Mouse (Mus musculus): ENCODE results near the gene Olfr460. TPM values are rescaled to one million over a fixed set of nuclear protein-coding genes. Genes with fewer than 3 reads are reported as not detected.

The Olfr460 gene
- polyA plus RNA-seq (2014; fragmentation: Nextera tagmentation; extraction: Ambion mirVana), result not detected in 2 replicates

- ATAC-seq (ENCODE audit: insufficient number of reproducible peaks, insufficient read depth, low FRiP score, low read depth), result no peak
- Histone ChIP-seq H3K4me3 (ENCODE audit: control insufficient read depth in 1 of 2, insufficient read depth in 1 of 2, low read depth in 1 of 2, low read length in 2 of 2) (no peak within 1 kb of the TSS), H3K4me1 (ENCODE audit: control insufficient read depth in 2 of 2, insufficient read depth in 2 of 2, low read length in 2 of 2) (no peaks in the 10 kb centered on the region), H3K27me3 (ENCODE audit: control insufficient read depth, insufficient read depth, low read length) (no peaks in the 10 kb centered on the region), H3K9me3 (ENCODE audit: control insufficient read depth, low read length) (no peaks in the 10 kb centered on the region), H3K4me2 (ENCODE audit: low read length) (no peak within 1 kb of the TSS), H3K27ac (replicated peaks in 1 of 2; ENCODE audit: control insufficient read depth in 1 of 2, insufficient read depth in 1 of 2, low read depth in 2 of 2, low read length in 2 of 2) (no peak within 1 kb of the TSS), H3K36me3 (ENCODE audit: control insufficient read depth, insufficient read depth, low read length) (no peaks in the 10 kb centered on the region), H3K9ac (ENCODE audit: low read length) (no peak within 1 kb of the TSS)
- WGBS, result 74% methylated on average over 3 of the region's 3 CpGs
Measured at GRCm38 (mm10) chr6:40569187-40569586, at the start of gene Olfr460. TSS of gene Olfr460 (plus strand) at chr6:40569487.

- Histone ChIP-seq H3K4me2 (ENCODE audit: low read length) (no peak overlapping the region), H3K4me1 (ENCODE audit: control insufficient read depth in 2 of 2, insufficient read depth in 2 of 2, low read length in 2 of 2) (no peaks in the 10 kb centered on the region), H3K36me3 (ENCODE audit: control insufficient read depth, insufficient read depth, low read length) (no peaks in the 10 kb centered on the region), H3K9me3 (ENCODE audit: control insufficient read depth, low read length) (no peaks in the 10 kb centered on the region), H3K27me3 (ENCODE audit: control insufficient read depth, insufficient read depth, low read length) (no peaks in the 10 kb centered on the region), H3K27ac (replicated peaks in 1 of 2; ENCODE audit: control insufficient read depth in 1 of 2, insufficient read depth in 1 of 2, low read depth in 2 of 2, low read length in 2 of 2) (no peak overlapping the region), H3K9ac (ENCODE audit: low read length) (no peak overlapping the region), H3K4me3 (ENCODE audit: control insufficient read depth in 1 of 2, insufficient read depth in 1 of 2, low read depth in 1 of 2, low read length in 2 of 2) (no peak overlapping the region)
- ATAC-seq (ENCODE audit: insufficient number of reproducible peaks, insufficient read depth, low FRiP score, low read depth), result no peak
- WGBS, result 68% methylated on average over 10 of the region's 10 CpGs
Measured at GRCm38 (mm10) chr6:40544690-40545089, 24.6 kb upstream of the Olfr460 start.

DNA sequence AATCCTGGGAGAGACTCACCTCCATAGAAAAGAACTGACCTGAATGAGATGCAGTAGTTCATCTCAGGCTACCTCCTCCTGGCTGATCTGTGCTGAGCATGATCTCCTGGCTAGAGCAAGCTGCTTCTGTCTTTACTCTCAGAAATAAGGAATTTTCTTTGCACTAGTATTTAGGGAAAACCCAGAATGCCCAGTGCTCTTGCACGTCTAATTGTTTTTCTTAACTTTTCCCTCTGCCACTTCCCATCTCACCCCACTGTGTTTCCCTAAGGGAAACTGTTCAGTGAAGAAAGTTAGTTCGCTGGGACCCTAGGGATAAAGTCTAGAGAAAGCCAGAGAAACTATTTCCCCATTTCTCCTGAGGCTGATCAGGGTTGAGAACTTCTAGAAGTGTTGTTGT lies 14.3 kb upstream of the Olfr460 start, which contains the start of gene Olfr461:
Gene Olfr461 (minus strand): TSS at position 101 of the 400 bp plus-strand sequence.
- H3K4me1 ChIP-seq (ENCODE audit: control insufficient read depth in 2 of 2, insufficient read depth in 2 of 2, low read length in 2 of 2), result no peaks in the 10 kb centered on the region
- H3K9ac ChIP-seq (ENCODE audit: low read length), result no peak within 1 kb of the TSS
- no peaks in the 10 kb centered on the region for H3K9me3 ChIP-seq (ENCODE audit: control insufficient read depth, low read length)
- no peak within 1 kb of the TSS for H3K4me2 ChIP-seq (ENCODE audit: low read length)
- no peak for ATAC-seq (ENCODE audit: insufficient number of reproducible peaks, insufficient read depth, low FRiP score, low read depth)
- no peak within 1 kb of the TSS for H3K4me3 ChIP-seq (ENCODE audit: control insufficient read depth in 1 of 2, insufficient read depth in 1 of 2, low read depth in 1 of 2, low read length in 2 of 2)
- no peak within 1 kb of the TSS for H3K27ac ChIP-seq (replicated peaks in 1 of 2; ENCODE audit: control insufficient read depth in 1 of 2, insufficient read depth in 1 of 2, low read depth in 2 of 2, low read length in 2 of 2)
- 66% methylated on average over 2 of the region's 2 CpGs for WGBS
- no peaks in the 10 kb centered on the region for H3K36me3 ChIP-seq (ENCODE audit: control insufficient read depth, insufficient read depth, low read length)
- H3K27me3 ChIP-seq (ENCODE audit: control insufficient read depth, insufficient read depth, low read length), result no peaks in the 10 kb centered on the region

DNA sequence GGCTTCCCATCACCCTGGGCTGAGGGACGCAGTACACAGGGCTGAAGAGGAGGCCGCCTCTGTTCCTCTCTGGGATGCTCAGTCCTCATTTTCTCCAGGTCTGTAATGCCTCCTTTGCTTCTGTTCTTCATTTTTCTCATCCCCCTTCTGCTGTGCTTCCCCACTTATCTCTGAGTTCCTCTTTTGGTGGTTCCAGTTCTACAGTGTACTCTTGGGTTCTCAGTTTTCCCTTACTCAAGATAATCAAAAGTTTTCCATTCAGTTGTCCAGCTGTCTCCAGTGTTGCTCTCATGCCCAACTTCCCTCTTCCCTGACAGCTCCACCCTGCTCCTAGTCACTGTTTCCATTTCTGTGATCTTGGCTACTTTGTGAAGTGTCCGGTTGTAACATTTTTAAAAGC lies 4.3 kb downstream of the Olfr460 start:
- Histone ChIP-seq H3K27ac (replicated peaks in 1 of 2; ENCODE audit: control insufficient read depth in 1 of 2, insufficient read depth in 1 of 2, low read depth in 2 of 2, low read length in 2 of 2) (no peak overlapping the region), H3K4me3 (ENCODE audit: control insufficient read depth in 1 of 2, insufficient read depth in 1 of 2, low read depth in 1 of 2, low read length in 2 of 2) (no peak overlapping the region), H3K9me3 (ENCODE audit: control insufficient read depth, low read length) (no peaks in the 10 kb centered on the region), H3K36me3 (ENCODE audit: control insufficient read depth, insufficient read depth, low read length) (no peaks in the 10 kb centered on the region), H3K27me3 (ENCODE audit: control insufficient read depth, insufficient read depth, low read length) (no peaks in the 10 kb centered on the region), H3K4me2 (ENCODE audit: low read length) (no peak overlapping the region), H3K4me1 (ENCODE audit: control insufficient read depth in 2 of 2, insufficient read depth in 2 of 2, low read length in 2 of 2) (no peaks in the 10 kb centered on the region), H3K9ac (ENCODE audit: low read length) (no peak overlapping the region)
- 70% methylated on average over 3 of the region's 3 CpGs for WGBS
- ATAC-seq (ENCODE audit: insufficient number of reproducible peaks, insufficient read depth, low FRiP score, low read depth), result no peak

DNA sequence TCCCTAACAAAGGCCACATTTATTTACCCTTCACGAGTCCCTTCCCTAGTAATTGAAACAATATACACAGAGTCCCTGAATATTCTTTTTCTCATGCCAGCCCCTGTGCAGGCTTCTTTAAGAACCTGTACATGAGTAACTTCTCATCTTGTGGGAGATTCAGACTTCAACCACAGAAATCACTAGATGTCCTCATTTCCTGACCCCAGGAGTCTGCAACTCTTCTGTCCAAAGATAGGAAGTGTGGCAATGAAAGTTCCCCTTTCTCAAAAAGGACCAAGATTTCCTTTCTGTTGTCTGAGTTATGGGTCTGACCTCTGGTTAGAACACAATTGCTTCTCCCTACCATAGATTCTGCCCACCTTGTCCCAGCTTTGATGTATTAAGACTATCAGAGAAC lies 7.0 kb downstream of the Olfr460 start:
- no peaks in the 10 kb centered on the region for H3K4me1 ChIP-seq (ENCODE audit: control insufficient read depth in 2 of 2, insufficient read depth in 2 of 2, low read length in 2 of 2)
- 76% methylated on average over 1 of the region's 1 CpGs for WGBS
- H3K9ac ChIP-seq (ENCODE audit: low read length), result no peak overlapping the region
- ATAC-seq (ENCODE audit: insufficient number of reproducible peaks, insufficient read depth, low FRiP score, low read depth), result no peak
- no peaks in the 10 kb centered on the region for H3K9me3 ChIP-seq (ENCODE audit: control insufficient read depth, low read length)
- H3K36me3 ChIP-seq (ENCODE audit: control insufficient read depth, insufficient read depth, low read length), result no peaks in the 10 kb centered on the region
- H3K4me2 ChIP-seq (ENCODE audit: low read length), result no peak overlapping the region
- H3K27ac ChIP-seq (replicated peaks in 1 of 2; ENCODE audit: control insufficient read depth in 1 of 2, insufficient read depth in 1 of 2, low read depth in 2 of 2, low read length in 2 of 2), result no peak overlapping the region
- no peak overlapping the region for H3K4me3 ChIP-seq (ENCODE audit: control insufficient read depth in 1 of 2, insufficient read depth in 1 of 2, low read depth in 1 of 2, low read length in 2 of 2)
- H3K27me3 ChIP-seq (ENCODE audit: control insufficient read depth, insufficient read depth, low read length), result no peaks in the 10 kb centered on the region

GRCm38 (mm10) chr6:40584336-40584735 lies 15.0 kb downstream of the Olfr460 start:
- no peaks in the 10 kb centered on the region for H3K9me3 ChIP-seq (ENCODE audit: control insufficient read depth, low read length)
- H3K27ac ChIP-seq (replicated peaks in 1 of 2; ENCODE audit: control insufficient read depth in 1 of 2, insufficient read depth in 1 of 2, low read depth in 2 of 2, low read length in 2 of 2), result no peak overlapping the region
- no peak for ATAC-seq (ENCODE audit: insufficient number of reproducible peaks, insufficient read depth, low FRiP score, low read depth)
- no peak overlapping the region for H3K4me3 ChIP-seq (ENCODE audit: control insufficient read depth in 1 of 2, insufficient read depth in 1 of 2, low read depth in 1 of 2, low read length in 2 of 2)
- H3K27me3 ChIP-seq (ENCODE audit: control insufficient read depth, insufficient read depth, low read length), result no peaks in the 10 kb centered on the region
- H3K9ac ChIP-seq (ENCODE audit: low read length), result no peak overlapping the region
- no peaks in the 10 kb centered on the region for H3K36me3 ChIP-seq (ENCODE audit: control insufficient read depth, insufficient read depth, low read length)
- 78% methylated on average over 6 of the region's 6 CpGs for WGBS
- no peak overlapping the region for H3K4me2 ChIP-seq (ENCODE audit: low read length)
- no peaks in the 10 kb centered on the region for H3K4me1 ChIP-seq (ENCODE audit: control insufficient read depth in 2 of 2, insufficient read depth in 2 of 2, low read length in 2 of 2)

GRCm38 (mm10) chr6:40585645-40586044 lies 16.4 kb downstream of the Olfr460 start, which contains the start of gene Clec5a:
TSS of gene Clec5a (minus strand) at chr6:40585821.
- Histone ChIP-seq H3K36me3 (ENCODE audit: control insufficient read depth, insufficient read depth, low read length) (no peaks in the 10 kb centered on the region), H3K9ac (ENCODE audit: low read length) (no peak within 1 kb of the TSS), H3K4me2 (ENCODE audit: low read length) (no peak within 1 kb of the TSS), H3K9me3 (ENCODE audit: control insufficient read depth, low read length) (no peaks in the 10 kb centered on the region), H3K4me1 (ENCODE audit: control insufficient read depth in 2 of 2, insufficient read depth in 2 of 2, low read length in 2 of 2) (no peaks in the 10 kb centered on the region), H3K27ac (replicated peaks in 1 of 2; ENCODE audit: control insufficient read depth in 1 of 2, insufficient read depth in 1 of 2, low read depth in 2 of 2, low read length in 2 of 2) (no peak within 1 kb of the TSS), H3K27me3 (ENCODE audit: control insufficient read depth, insufficient read depth, low read length) (no peaks in the 10 kb centered on the region), H3K4me3 (ENCODE audit: control insufficient read depth in 1 of 2, insufficient read depth in 1 of 2, low read depth in 1 of 2, low read length in 2 of 2) (no peak within 1 kb of the TSS)
- no peak for ATAC-seq (ENCODE audit: insufficient number of reproducible peaks, insufficient read depth, low FRiP score, low read depth)
- WGBS, result 55% methylated on average over 5 of the region's 5 CpGs

DNA sequence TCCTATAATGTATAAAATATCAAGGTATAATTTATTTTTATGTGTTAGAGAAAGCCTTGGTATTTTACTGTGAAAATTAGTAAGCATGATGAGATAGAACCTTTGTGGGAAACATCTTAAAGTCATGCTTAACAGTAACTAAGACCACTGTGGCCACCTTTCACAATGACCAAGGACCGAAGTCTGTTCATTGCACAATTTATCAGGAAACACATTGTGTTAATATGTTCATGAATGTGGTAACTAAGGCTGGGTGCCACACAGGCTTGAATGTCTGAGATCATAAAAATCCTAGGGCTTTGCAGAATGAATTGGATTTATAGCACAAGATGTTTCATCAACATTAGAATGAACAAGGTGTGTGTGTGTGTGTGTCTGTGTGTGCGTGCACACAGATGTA lies 19.1 kb downstream of the Olfr460 start:
- Histone ChIP-seq H3K27me3 (ENCODE audit: control insufficient read depth, insufficient read depth, low read length) (no peaks in the 10 kb centered on the region), H3K27ac (replicated peaks in 1 of 2; ENCODE audit: control insufficient read depth in 1 of 2, insufficient read depth in 1 of 2, low read depth in 2 of 2, low read length in 2 of 2) (no peak overlapping the region), H3K36me3 (ENCODE audit: control insufficient read depth, insufficient read depth, low read length) (no peaks in the 10 kb centered on the region), H3K4me2 (ENCODE audit: low read length) (no peak overlapping the region), H3K9me3 (ENCODE audit: control insufficient read depth, low read length) (no peaks in the 10 kb centered on the region), H3K4me3 (ENCODE audit: control insufficient read depth in 1 of 2, insufficient read depth in 1 of 2, low read depth in 1 of 2, low read length in 2 of 2) (no peak overlapping the region), H3K9ac (ENCODE audit: low read length) (no peak overlapping the region), H3K4me1 (ENCODE audit: control insufficient read depth in 2 of 2, insufficient read depth in 2 of 2, low read length in 2 of 2) (no peaks in the 10 kb centered on the region)
- ATAC-seq (ENCODE audit: insufficient number of reproducible peaks, insufficient read depth, low FRiP score, low read depth), result no peak
- 81% methylated on average over 2 of the region's 2 CpGs for WGBS

Measured in heart, embryonic 14.5 days (tissue).